Mouse (Mus musculus) kidney, embryonic 15.5 days (tissue): ENCODE measurements around the gene Cyb5rl. TPM values are rescaled to one million over a fixed set of nuclear protein-coding genes. Genes with fewer than 3 reads are reported as not detected.

Source experiments
- ATAC-seq: fragments of 200-750 bp; cut with Nextera tagmentation; replicated peaks from 2 replicates; pipeline ENCODE4 v1.8.0; 2017; ENCODE audit warnings: moderate TSS enrichment; ENCODE audit not compliant: low FRiP score
- H3K27ac ChIP-seq: fragments of 300-500 bp; sonication (generic); 2 replicates; pipeline ENCODE4 v1.5.1; 2015; ENCODE audit warnings: mild to moderate bottlenecking, inconsistent platforms
- H3K27me3 ChIP-seq: fragments of 300-500 bp; sonication (generic); 2 replicates; pipeline ENCODE4 v1.6.1; 2015; ENCODE audit warnings: inconsistent platforms
- H3K36me3 ChIP-seq: fragments of 300-500 bp; sonication (generic); 2 replicates; pipeline ENCODE4 v1.6.1; 2015; ENCODE audit warnings: inconsistent platforms
- H3K4me1 ChIP-seq: fragments of 300-500 bp; sonication (generic); 2 replicates; pipeline ENCODE4 v1.6.1; 2015; ENCODE audit warnings: inconsistent platforms
- H3K4me2 ChIP-seq: fragments of 300-500 bp; sonication (generic); 2 replicates; pipeline ENCODE4 v1.6.1; 2015; ENCODE audit warnings: moderate library complexity, mild to moderate bottlenecking, inconsistent platforms
- H3K4me3 ChIP-seq: fragments of 300-500 bp; sonication (generic); replicated peaks from 2 replicates; pipeline ENCODE4 v1.5.1; 2015; ENCODE audit warnings: mild to moderate bottlenecking, inconsistent platforms
- H3K9ac ChIP-seq: fragments of 300-500 bp; sonication (generic); 2 replicates; pipeline ENCODE4 v1.6.1; 2015; ENCODE audit warnings: mild to moderate bottlenecking, inconsistent platforms
- H3K9me3 ChIP-seq: fragments of 300-500 bp; sonication (generic); replicated peaks from 2 replicates; pipeline ENCODE4 v1.6.1; 2016; ENCODE audit warnings: inconsistent platforms
- WGBS: fragments of 180-500 bp; shearing (Covaris S2); methylation state at CpG from one replicate; pipeline ENCODE4 v1.1.7; 2015; ENCODE audit warnings: mixed read lengths; 5-methylcytosine and 5-hydroxymethylcytosine counted together
- polyA plus RNA-seq: library from polyadenylated mRNA; unstranded; fragments of >200 nt; fragmentation: Nextera tagmentation; extraction: Ambion mirVana; gene quantifications from 2 replicates; pipeline ENCODE4 v1.2.1, GENCODE M21; 2015

Cyb5rl gene
- polyA plus RNA-seq, 1 experiment from 2014 or later, result 12.1 TPM

DNA sequence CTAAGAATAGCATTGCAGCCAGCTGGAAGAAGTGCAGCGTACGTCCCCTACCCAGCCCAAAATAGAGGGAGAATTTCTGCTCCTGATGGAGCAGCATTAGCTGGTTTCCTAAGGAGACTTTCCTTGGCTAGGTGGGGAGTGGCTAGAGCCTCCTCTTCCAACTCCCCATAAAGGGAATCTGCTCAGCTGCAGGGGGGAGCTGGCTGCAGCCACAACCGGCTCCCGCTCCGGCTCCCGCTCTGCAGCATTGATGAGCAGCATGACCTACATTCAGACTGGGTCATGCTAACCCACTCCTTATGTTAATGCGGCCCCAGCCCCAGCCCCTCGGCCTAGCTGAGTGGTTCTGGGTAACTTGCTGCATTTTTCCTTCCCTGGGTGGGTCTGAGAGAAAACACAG is 27.5 kb upstream of the Cyb5rl start:
- Histone ChIP-seq H3K9me3 (no peaks in the 10 kb centered on the region), H3K36me3 (peaks cover 90% of the 10 kb centered on the region), H3K4me2 (no peak overlapping the region), H3K4me1 (no peaks in the 10 kb centered on the region), H3K27ac (no peak overlapping the region), H3K4me3 (no peak overlapping the region), H3K27me3 (no peaks in the 10 kb centered on the region), H3K9ac (no peak overlapping the region)
- no peak for ATAC-seq
- WGBS, result 82% methylated on average over 8 of the region's 8 CpGs

- Histone ChIP-seq H3K9me3 (no peaks in the 10 kb centered on the region), H3K4me2 (no peak overlapping the region), H3K27ac (no peak overlapping the region), H3K36me3 (peaks cover 91% of the 10 kb centered on the region), H3K4me3 (no peak overlapping the region), H3K27me3 (no peaks in the 10 kb centered on the region), H3K9ac (no peak overlapping the region), H3K4me1 (no peaks in the 10 kb centered on the region)
- no peak for ATAC-seq
- WGBS, result 92% methylated on average over 6 of the region's 6 CpGs
These were observed 24.5 kb upstream of the Cyb5rl start for GRCm38 (mm10) chr4:107042304-107042703.

- H3K4me1 ChIP-seq, result no peaks in the 10 kb centered on the region
- H3K36me3 ChIP-seq, result peaks cover 89% of the 10 kb centered on the region
- no peaks in the 10 kb centered on the region for H3K27me3 ChIP-seq
- H3K4me2 ChIP-seq, result no peak overlapping the region
- H3K9ac ChIP-seq, result no peak overlapping the region
- no peak overlapping the region for H3K27ac ChIP-seq
- no peak overlapping the region for H3K4me3 ChIP-seq
- H3K9me3 ChIP-seq, result no peaks in the 10 kb centered on the region
- ATAC-seq, result no peak
- WGBS, result 97% methylated on average over 13 of the region's 13 CpGs
These were observed 21.6 kb upstream of the Cyb5rl start for GRCm38 (mm10) chr4:107045188-107045587.

DNA sequence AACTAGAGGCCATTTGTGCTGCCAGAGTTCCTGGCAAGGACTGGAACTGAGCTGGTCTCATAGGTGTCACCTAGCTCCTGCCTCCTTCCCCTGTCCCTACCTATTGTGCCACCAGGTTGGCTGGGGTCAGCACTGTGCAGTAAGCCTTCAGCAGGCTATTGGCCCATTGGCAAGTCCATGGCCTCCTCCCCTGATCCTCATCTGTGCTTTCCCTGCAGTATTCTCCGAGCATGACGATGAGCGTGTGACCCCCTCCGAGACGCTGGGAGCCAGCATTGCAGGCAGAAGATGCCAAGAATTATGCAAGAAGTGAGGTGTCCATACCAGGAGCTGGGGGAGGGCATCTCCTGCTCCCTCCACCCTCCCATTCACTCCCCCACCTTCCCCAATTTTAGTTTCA is 19.0 kb upstream of the Cyb5rl start:
- 86% methylated on average over 5 of the region's 5 CpGs for WGBS
- Histone ChIP-seq H3K27ac (no peak overlapping the region), H3K4me1 (no peaks in the 10 kb centered on the region), H3K4me3 (no peak overlapping the region), H3K27me3 (no peaks in the 10 kb centered on the region), H3K4me2 (no peak overlapping the region), H3K9me3 (no peaks in the 10 kb centered on the region), H3K36me3 (peaks cover 66% of the 10 kb centered on the region), H3K9ac (no peak overlapping the region)
- ATAC-seq, result no peak

- Histone ChIP-seq H3K9ac (no peak overlapping the region), H3K9me3 (no peaks in the 10 kb centered on the region), H3K27ac (no peak overlapping the region), H3K36me3 (peaks cover 60% of the 10 kb centered on the region), H3K4me2 (no peak overlapping the region), H3K4me1 (no peaks in the 10 kb centered on the region), H3K27me3 (no peaks in the 10 kb centered on the region), H3K4me3 (no peak overlapping the region)
- no peak for ATAC-seq
- 84% methylated on average over 11 of the region's 11 CpGs for WGBS
These were observed 18.1 kb upstream of the Cyb5rl start for GRCm38 (mm10) chr4:107048568-107049162.

DNA sequence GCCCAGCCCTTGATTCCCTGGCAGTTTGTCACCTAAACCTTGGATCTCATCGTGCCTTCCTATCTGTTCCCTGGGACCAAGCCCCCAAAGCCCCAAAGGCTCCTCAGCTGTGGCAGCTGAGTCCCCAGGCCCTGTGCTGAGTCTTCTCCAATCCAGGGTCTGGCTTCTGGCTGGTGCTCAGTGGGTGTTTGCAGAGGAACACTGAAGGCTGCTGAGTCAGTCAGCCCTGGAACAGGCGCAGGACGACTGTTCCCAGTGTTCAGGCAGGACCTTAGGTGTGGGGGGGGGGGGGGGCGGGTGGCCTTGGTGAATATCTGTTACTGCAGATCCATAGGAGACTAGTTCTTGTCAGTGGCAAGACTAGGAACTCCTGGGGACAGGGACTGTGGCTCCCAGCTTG is 14.9 kb upstream of the Cyb5rl start:
- peaks cover 46% of the 10 kb centered on the region for H3K36me3 ChIP-seq
- H3K4me3 ChIP-seq, result no peak overlapping the region
- no peaks in the 10 kb centered on the region for H3K27me3 ChIP-seq
- no peak overlapping the region for H3K4me2 ChIP-seq
- no peaks in the 10 kb centered on the region for H3K4me1 ChIP-seq
- no peak overlapping the region for H3K27ac ChIP-seq
- H3K9ac ChIP-seq, result no peak overlapping the region
- no peak for ATAC-seq
- 67% methylated on average over 4 of the region's 4 CpGs for WGBS
- no peaks in the 10 kb centered on the region for H3K9me3 ChIP-seq

DNA sequence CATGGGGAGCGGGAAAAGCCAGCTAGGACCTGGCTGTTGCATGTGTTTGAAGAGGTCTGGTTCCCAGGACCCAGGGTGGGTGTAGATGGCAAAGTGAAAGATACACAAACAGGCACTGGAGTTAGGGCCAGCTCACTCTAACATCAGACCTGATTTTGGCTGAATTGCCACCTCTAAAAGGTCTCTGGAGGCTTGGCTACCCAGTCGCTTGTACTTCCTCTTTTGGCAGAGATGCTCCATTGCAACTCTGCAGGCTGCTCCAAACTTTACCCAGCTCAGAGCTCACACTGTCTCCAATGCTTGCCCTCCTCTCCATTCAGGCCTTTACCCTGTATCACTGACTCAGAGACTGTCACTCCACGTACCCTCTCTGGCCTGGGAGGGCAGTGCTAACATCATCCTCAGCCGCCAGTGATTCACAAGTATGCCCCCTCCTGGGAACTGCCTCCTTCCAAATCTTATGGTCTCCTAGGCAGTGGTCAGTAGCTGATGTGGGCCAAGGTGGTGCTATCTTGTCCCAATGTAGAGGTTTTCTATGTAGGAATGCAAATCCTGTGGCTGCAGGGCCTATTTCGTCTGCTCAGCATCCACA is 13.7 kb upstream of the Cyb5rl start:
- peaks cover 46% of the 10 kb centered on the region for H3K36me3 ChIP-seq
- 59% methylated on average over 5 of the region's 5 CpGs for WGBS
- H3K9me3 ChIP-seq, result no peaks in the 10 kb centered on the region
- H3K4me2 ChIP-seq, result no peak overlapping the region
- H3K27me3 ChIP-seq, result no peaks in the 10 kb centered on the region
- H3K4me1 ChIP-seq, result no peaks in the 10 kb centered on the region
- H3K4me3 ChIP-seq, result no peak overlapping the region
- no peak overlapping the region for H3K9ac ChIP-seq
- ATAC-seq, result no peak
- H3K27ac ChIP-seq, result no peak overlapping the region

- Histone ChIP-seq H3K4me3 (no peak overlapping the region), H3K4me2 (no peak overlapping the region), H3K36me3 (peaks cover 60% of the 10 kb centered on the region), H3K27ac (no peak overlapping the region), H3K4me1 (no peaks in the 10 kb centered on the region), H3K27me3 (no peaks in the 10 kb centered on the region), H3K9me3 (no peaks in the 10 kb centered on the region), H3K9ac (no peak overlapping the region)
- no peak for ATAC-seq
- WGBS, result 77% methylated on average over 3 of the region's 3 CpGs
These were observed 10.7 kb upstream of the Cyb5rl start for GRCm38 (mm10) chr4:107056088-107056487.

GRCm38 (mm10) chr4:107058346-107058745 is 8.4 kb upstream of the Cyb5rl start:
- no peak overlapping the region for H3K4me2 ChIP-seq
- no peaks in the 10 kb centered on the region for H3K9me3 ChIP-seq
- H3K27ac ChIP-seq, result no peak overlapping the region
- WGBS, result 89% methylated on average over 5 of the region's 5 CpGs
- no peaks in the 10 kb centered on the region for H3K27me3 ChIP-seq
- H3K36me3 ChIP-seq, result peaks cover 82% of the 10 kb centered on the region
- no peak overlapping the region for H3K4me3 ChIP-seq
- no peak for ATAC-seq
- H3K4me1 ChIP-seq, result no peaks in the 10 kb centered on the region
- no peak overlapping the region for H3K9ac ChIP-seq

- Histone ChIP-seq H3K9ac (no peak overlapping the region), H3K27ac (no peak overlapping the region), H3K36me3 (peaks cover 87% of the 10 kb centered on the region), H3K9me3 (no peaks in the 10 kb centered on the region), H3K4me2 (no peak overlapping the region), H3K4me3 (no peak overlapping the region), H3K4me1 (no peaks in the 10 kb centered on the region), H3K27me3 (no peaks in the 10 kb centered on the region)
- ATAC-seq, result no peak
- WGBS, result 86% methylated on average over 6 of the region's 6 CpGs
These were observed 8.0 kb upstream of the Cyb5rl start for GRCm38 (mm10) chr4:107058781-107059180.

GRCm38 (mm10) chr4:107061560-107061959 is 5.2 kb upstream of the Cyb5rl start:
- H3K4me3 ChIP-seq, result no peak overlapping the region
- H3K9ac ChIP-seq, result no peak overlapping the region
- no peak overlapping the region for H3K27ac ChIP-seq
- no peak for ATAC-seq
- peaks cover 84% of the 10 kb centered on the region for H3K36me3 ChIP-seq
- no peak overlapping the region for H3K4me2 ChIP-seq
- no peaks in the 10 kb centered on the region for H3K9me3 ChIP-seq
- WGBS, result 92% methylated on average over 4 of the region's 4 CpGs
- H3K4me1 ChIP-seq, result peaks cover 9% of the 10 kb centered on the region
- H3K27me3 ChIP-seq, result no peaks in the 10 kb centered on the region

DNA sequence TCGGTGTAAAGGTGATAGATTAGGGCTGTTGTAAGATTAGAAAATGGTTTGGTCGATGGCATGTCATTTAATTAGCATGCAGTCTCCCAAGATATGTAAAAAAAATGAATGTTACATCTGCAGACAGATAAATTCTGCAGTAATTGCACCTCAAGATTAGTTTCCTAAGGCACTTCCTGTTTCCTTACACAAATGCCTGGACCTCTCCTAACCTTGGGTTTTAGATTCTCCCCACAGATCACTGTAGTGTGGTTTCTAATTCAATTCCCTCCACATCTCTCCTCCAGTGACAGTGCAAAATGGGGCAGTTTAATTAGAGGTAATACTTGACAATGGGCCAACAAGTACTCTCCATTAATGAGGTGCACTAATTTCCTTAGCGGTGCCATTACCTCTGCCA is 3.6 kb upstream of the Cyb5rl start:
- ATAC-seq, result no peak
- peaks cover 67% of the 10 kb centered on the region for H3K36me3 ChIP-seq
- 88% methylated on average over 3 of the region's 3 CpGs for WGBS

More for the DNA sequence above, 3.6 kb upstream of the Cyb5rl start:
- H3K27ac ChIP-seq, result no peak overlapping the region
- no peaks in the 10 kb centered on the region for H3K9me3 ChIP-seq
- H3K27me3 ChIP-seq, result no peaks in the 10 kb centered on the region
- H3K9ac ChIP-seq, result no peak overlapping the region
- no peak overlapping the region for H3K4me3 ChIP-seq
- no peak overlapping the region for H3K4me2 ChIP-seq
- peaks cover 19% of the 10 kb centered on the region for H3K4me1 ChIP-seq
